ENCODE assay signal across 8 mouse cellular contexts in genomic region chr2:32874951-32875674, GRCm38 (mm10). TPM values are rescaled to one million over a fixed set of nuclear protein-coding genes. Genes with fewer than 3 reads are reported as not detected.
DNase-seq lines count a peak whose midpoint lies in the region; ATAC-seq and TF ChIP-seq lines count a peak whose summit lies in the region.

No protein-coding gene starts in this region.

- H3K9ac ChIP-seq in kidney, embryonic 15.5 days, result peak overlapping the region; percentile 91
- H3K9ac ChIP-seq in embryonic facial prominence, embryonic 13.5 days, result peak overlapping the region; percentile 94

- DNase-seq in kidney, postnatal 36 days, result no peak
- peak; percentile 30 for DNase-seq in kidney, postnatal 14 days
- no peak for DNase-seq in embryo, embryonic 10.5 days (ENCODE audit: low spot score)
- DNase-seq in left cerebral cortex, postnatal 4 days, result no peak
- no peak for DNase-seq in cerebellum, adult 18-20 months

- no peaks in the 10 kb centered on the region for H3K36me3 ChIP-seq in kidney, embryonic 15.5 days
- H3K36me3 ChIP-seq in embryonic facial prominence, embryonic 13.5 days, result no peaks in the 10 kb centered on the region
- H3K36me3 ChIP-seq in myocyte (ENCODE audit: control insufficient read depth, insufficient read depth), result no peaks in the 10 kb centered on the region

- intact Hi-C loops in left cerebral cortex, postnatal 4 days (cut with DNase I), result no loop called here

- H3K4me1 ChIP-seq in kidney, embryonic 15.5 days, result peaks cover 59% of the 10 kb centered on the region
- peaks cover 50% of the 10 kb centered on the region for H3K4me1 ChIP-seq in embryonic facial prominence, embryonic 13.5 days

- H3K27ac ChIP-seq in kidney, embryonic 15.5 days, result peak overlapping the region; percentile 94
- peak overlapping the region; percentile 90 for H3K27ac ChIP-seq in embryonic facial prominence, embryonic 13.5 days

- H3K27me3 ChIP-seq in kidney, embryonic 15.5 days, result no peaks in the 10 kb centered on the region
- no peaks in the 10 kb centered on the region for H3K27me3 ChIP-seq in embryonic facial prominence, embryonic 13.5 days
- H3K27me3 ChIP-seq in myocyte (ENCODE audit: control insufficient read depth, insufficient read depth, insufficient read length), result no peaks in the 10 kb centered on the region

- peak; percentile 8 for ATAC-seq in kidney, embryonic 15.5 days (replicated peaks; ENCODE audit: low FRiP score)
- no peak for ATAC-seq in embryonic facial prominence, embryonic 13.5 days (ENCODE audit: insufficient number of reproducible peaks, insufficient read depth, low FRiP score, low TSS enrichment, low read depth)

- peak; percentile 22 for TF ChIP-seq POLR2A in myocyte (IDR thresholded peaks at IDR 0.05; ENCODE audit: insufficient read length, low read depth)

- H3K79me2 ChIP-seq in myocyte (ENCODE audit: control insufficient read depth, insufficient read depth), result peaks cover 51% of the 10 kb centered on the region

- peak overlapping the region; percentile 83 for H3K4me3 ChIP-seq in kidney, embryonic 15.5 days (replicated peaks)
- peak overlapping the region; percentile 87 for H3K4me3 ChIP-seq in embryonic facial prominence, embryonic 13.5 days
- H3K4me3 ChIP-seq in myocyte, result peak overlapping the region; percentile 96

- no peaks in the 10 kb centered on the region for H3K9me3 ChIP-seq in kidney, embryonic 15.5 days (replicated peaks)
- no peaks in the 10 kb centered on the region for H3K9me3 ChIP-seq in embryonic facial prominence, embryonic 13.5 days

- H3ac ChIP-seq in myocyte (ENCODE audit: control insufficient read depth, insufficient read length), result peak overlapping the region; percentile 95

- WGBS in kidney, embryonic 15.5 days, result 9% methylated on average over 15 of the region's 15 CpGs
- WGBS in embryonic facial prominence, embryonic 13.5 days, result 8% methylated on average over 15 of the region's 15 CpGs

- peak overlapping the region; percentile 72 for H3K4me2 ChIP-seq in kidney, embryonic 15.5 days
- H3K4me2 ChIP-seq in embryonic facial prominence, embryonic 13.5 days, result peak overlapping the region; percentile 84
- peak overlapping the region; percentile 88 for H3K4me2 ChIP-seq in myocyte (ENCODE audit: low read depth)

TF ChIP-seq in myocyte, 11 proteins besides CTCF, POLR2A, EP300 and RAD21:
- no peak for TF ChIP-seq REST (IDR thresholded peaks at IDR 0.05; ENCODE audit: insufficient read depth, insufficient read length)
- no peak for TF ChIP-seq MYOG (IDR thresholded peaks at IDR 0.05; ENCODE audit: control insufficient read depth in 1 of 3, insufficient read depth in 1 of 3, insufficient read length in 2 of 3, low read depth in 2 of 3)
- TF ChIP-seq E2F4 (IDR thresholded peaks at IDR 0.05; ENCODE audit: insufficient read depth), result no peak
- TF ChIP-seq MYOD1 (IDR thresholded peaks at IDR 0.05; ENCODE audit: control insufficient read depth in 1 of 3, insufficient read length in 2 of 3, low read depth in 2 of 3), result peak in 1 of 3 experiments; percentile 12
- TF ChIP-seq SRF (IDR thresholded peaks at IDR 0.05; ENCODE audit: control insufficient read depth, insufficient read length, low read depth), result no peak
- TF ChIP-seq USF1 (IDR thresholded peaks at IDR 0.05; ENCODE audit: low read depth), result no peak
- no peak for TF ChIP-seq POLR2AphosphoS2 (IDR thresholded peaks at IDR 0.05; ENCODE audit: insufficient read length, low read depth)
- TF ChIP-seq TCF3 (IDR thresholded peaks at IDR 0.05; ENCODE audit: insufficient read length, low read depth), result no peak

RNA-seq across cellular contexts. Expression of gene Fam129b, which starts 0.8 kb away (rescaled TPM):
- 44.5 and 47.7 TPM in 2 replicates for polyA plus RNA-seq in kidney, embryonic 15.5 days (2015; fragmentation: Nextera tagmentation; extraction: Ambion mirVana)
- 57.2 and 59.2 TPM in 2 replicates for polyA plus RNA-seq in embryonic facial prominence, embryonic 13.5 days (2015; fragmentation: Nextera tagmentation; extraction: Ambion mirVana)
- 204 TPM for polyA plus RNA-seq in myocyte (2012; fragmentation: generic; extraction: Trizol)
- 10 to 100 TPM; 55.1 to 63.3 TPM for total RNA-seq in left cerebral cortex, postnatal 4 days (2021)

RNA-seq across cellular contexts. Expression of gene Stxbp1, which starts 28.1 kb away (rescaled TPM):
- 16.5 and 19.3 TPM in 2 replicates for polyA plus RNA-seq in kidney, embryonic 15.5 days (2015; fragmentation: Nextera tagmentation; extraction: Ambion mirVana)
- polyA plus RNA-seq in embryonic facial prominence, embryonic 13.5 days (2015; fragmentation: Nextera tagmentation; extraction: Ambion mirVana), result 18.1 and 22.8 TPM in 2 replicates
- polyA plus RNA-seq in myocyte (2012; fragmentation: generic; extraction: Trizol), result 32.2 TPM
- total RNA-seq in left cerebral cortex, postnatal 4 days (2021), result 100 to 1,000 TPM; 557 to 578 TPM
